Mouse (Mus musculus): ENCODE data around the gene Ttc9b.
"Not testable (repeated sequence)": the region's sequence is repeated elsewhere in the genome, so short reads cannot be mapped to it uniquely, and the experiment has no call there.

Gene Ttc9b

GRCm38 (mm10) chr7:27653681-27654437 is at the start of gene Ttc9b:
Ttc9b (plus strand) TSS chr7:27653915.
- DNase-seq: peak; percentile 4 to 65

DNA sequence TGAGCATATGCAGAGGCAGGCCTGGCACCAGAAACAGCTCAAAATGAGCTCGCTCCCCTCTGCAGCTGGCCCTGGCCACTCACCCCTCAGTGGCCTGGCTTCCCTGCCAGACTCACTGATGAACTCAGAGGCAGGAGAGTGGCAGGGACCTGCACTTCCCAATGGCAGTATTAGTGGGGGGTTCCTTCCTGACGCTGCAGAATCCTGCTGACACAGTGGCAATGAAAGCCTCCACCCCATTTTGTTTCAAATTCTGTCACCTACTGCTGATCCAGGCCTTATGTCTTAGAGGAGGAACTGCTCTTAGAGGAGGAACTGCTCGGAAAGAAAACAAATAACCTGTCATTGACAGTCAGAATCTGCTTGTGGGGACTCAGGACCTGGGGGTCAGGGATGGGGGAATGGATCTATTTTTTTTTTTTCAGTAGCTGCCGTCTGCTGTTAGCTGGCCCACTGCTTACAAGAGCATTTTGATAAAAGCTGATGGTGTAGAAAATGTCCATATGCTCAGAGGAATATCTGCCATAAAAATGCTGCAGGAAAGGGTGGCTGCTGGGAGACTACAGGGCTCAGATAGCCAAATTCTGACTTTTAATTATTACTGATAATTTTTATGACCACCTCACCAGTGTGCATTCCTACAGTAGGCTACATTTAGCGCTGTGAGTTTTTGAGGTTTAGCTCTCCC is 48.9 kb upstream of the Ttc9b start:
- no peak for DNase-seq

GRCm38 (mm10) chr7:27605499-27606285 is 48.0 kb upstream of the Ttc9b start:
- DNase-seq: peak in 1 of 2 experiments; percentile 39

DNA sequence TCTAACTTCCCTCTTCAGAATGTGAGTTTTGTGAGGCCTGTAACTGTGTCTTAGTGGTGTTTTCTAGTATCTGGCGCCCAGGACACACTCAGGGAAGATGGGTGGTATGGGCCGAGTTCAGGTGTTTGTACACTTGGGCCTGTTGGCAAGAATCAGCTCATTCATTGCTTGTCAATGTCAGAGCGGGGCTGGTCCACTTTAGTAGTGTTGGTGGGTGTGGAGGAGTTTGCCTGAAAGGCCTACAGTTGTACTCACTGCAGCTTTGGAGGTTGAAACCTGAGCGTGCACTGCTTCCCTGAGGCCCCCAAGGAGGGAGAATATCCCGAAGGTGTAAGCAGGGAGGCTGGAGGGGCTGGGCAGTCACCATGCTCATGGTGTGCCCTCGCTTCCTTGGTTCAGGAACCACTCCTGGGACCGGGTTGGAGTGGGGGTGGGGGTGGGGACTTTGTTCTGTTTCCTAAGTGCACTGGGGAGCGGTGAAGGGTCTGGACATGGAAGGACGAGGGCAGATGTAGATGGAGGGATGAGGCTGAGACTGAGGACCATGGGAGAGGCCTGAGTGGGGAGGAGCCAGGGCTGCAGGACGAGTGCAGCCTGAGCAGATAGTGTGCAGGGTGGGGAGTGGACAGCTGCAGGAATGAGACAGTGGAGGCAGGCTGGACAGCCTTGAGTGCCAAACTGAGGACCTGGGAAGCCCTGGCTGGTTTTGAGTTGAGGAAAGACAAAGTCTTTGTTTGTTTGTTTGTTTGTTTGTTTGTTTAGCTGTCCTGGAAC is 47.0 kb upstream of the Ttc9b start:
- DNase-seq: no peak

GRCm38 (mm10) chr7:27607580-27607979 is 46.1 kb upstream of the Ttc9b start:
- peak; percentile 84 to 89 for DNase-seq

- no peak for DNase-seq
Measured at GRCm38 (mm10) chr7:27608130-27608529, 45.6 kb upstream of the Ttc9b start.

DNA sequence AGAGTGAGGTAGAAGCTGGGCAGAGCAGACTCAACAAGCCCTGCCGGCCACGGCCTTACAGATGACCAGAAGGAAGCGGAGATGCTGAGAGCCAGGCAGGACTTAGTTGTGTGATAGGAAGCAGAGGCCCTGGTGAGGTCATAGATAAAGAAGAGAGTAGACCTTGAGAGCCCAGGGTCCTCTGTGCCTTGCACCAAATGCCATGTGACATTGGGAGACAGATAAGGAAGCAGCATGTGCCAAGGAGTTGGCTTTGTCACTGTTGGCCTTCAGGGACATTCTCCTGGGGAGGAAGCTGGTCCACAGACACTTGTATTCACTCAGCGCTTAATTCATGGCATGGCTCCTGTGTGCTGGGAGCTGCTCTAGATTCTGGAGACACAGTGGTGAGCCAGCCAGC is 44.4 kb upstream of the Ttc9b start:
- DNase-seq: no peak

DNA sequence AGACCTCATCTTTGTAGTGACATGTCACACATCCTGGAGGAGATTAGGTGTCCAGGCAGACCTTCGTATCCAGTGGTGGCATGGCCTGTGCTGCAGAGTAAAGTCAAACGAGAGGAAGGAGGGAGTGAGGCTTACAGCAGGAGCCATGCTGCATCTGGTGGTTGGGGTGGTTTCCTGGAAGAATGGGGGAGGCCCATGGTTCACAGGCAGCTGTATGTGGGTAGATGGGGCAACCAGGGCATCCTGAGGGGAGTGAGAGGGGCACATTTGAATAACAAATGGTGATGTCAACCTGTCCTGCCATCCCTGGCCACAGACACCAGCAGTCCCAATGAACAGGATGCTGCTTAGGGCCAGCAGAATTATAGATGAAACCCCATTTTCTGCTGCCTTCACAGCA is 44.0 kb upstream of the Ttc9b start:
- DNase-seq: no peak

GRCm38 (mm10) chr7:27610370-27610769 is 43.3 kb upstream of the Ttc9b start:
- no peak for DNase-seq

GRCm38 (mm10) chr7:27610871-27611270 is 42.8 kb upstream of the Ttc9b start:
- DNase-seq: no peak

DNA sequence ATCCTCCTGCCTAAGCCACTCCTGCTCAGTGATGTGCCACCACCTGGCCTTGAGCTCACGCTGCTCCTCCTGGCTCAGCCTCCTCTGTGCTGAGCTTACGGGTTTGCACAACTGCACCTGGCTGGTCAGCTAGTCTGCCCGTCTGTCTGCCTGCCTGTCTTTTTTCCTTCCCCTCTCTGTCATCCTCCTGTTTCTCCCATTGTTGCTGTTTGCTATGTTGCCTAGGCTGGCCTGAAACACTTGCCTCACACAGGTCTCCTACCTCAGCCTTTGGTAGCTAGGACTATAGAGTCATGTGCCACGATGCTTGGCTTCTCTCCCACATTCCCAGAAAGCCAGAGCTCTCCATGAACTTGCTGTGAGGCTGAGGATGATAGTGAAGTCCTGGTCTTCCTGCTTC is 40.8 kb upstream of the Ttc9b start:
- DNase-seq: no peak

- DNase-seq: no peak
Measured at GRCm38 (mm10) chr7:27613751-27614499, 39.8 kb upstream of the Ttc9b start.

- no peak for DNase-seq
Measured at GRCm38 (mm10) chr7:27621028-27621427, 32.7 kb upstream of the Ttc9b start.

DNA sequence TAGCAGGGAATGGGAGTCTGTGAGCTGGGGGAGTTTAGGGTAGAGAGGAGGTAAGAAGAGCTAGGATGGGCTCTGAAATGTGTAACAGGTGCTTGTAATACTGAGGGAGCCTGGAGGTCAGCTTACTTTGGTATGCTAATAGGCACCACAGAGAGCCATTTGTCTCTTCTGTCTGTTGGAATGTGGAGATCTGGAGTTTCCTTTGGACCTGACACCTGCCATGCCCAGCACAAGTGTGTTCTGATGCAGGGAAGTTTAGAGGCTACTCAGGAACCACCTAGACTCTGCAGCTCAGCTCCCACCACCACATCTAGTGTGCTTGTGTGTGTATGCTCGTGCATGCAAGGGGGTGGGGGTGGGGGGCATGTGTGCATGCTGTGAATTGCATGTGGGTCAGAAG is 31.5 kb upstream of the Ttc9b start:
- no peak for DNase-seq

DNA sequence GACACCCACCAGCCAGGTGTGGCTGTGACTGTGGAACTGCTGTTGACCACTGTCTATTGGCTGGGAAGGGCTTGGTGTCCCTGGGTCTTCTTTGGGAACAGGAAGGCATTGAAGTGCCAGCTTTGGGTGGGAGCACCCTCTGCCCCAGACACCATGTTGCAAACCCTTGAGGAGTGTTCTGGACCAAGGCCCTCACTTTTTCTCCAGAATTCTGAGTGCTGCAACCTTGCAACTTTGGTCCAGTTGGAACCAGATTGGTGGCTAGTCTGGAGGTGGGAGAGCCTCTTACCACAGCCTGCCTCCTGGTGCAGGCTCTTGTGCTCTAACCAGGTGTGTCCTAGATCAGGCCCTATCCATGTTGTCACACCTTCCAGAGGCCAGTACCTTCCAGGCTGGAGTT is 28.7 kb upstream of the Ttc9b start:
- DNase-seq: no peak

DNA sequence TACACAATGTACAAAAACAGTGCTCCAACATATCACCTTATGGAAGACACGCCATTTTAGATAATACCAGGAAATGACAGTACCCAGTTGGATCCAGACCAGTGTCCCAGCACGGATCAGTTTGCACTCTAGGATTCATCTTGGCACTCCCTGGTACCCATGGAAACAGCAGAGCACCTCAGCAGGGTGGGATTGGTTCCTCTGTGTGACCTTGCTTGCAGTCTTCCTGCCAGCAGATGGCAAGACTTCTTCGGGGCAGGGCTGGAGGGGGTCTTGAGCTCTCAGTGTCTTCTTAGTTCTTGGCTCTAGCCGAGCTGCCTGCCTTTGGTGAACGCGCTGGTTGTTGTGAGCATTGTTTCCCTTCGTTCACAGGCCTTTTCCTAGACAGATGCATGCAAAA is 26.0 kb upstream of the Ttc9b start:
- DNase-seq: no peak

DNA sequence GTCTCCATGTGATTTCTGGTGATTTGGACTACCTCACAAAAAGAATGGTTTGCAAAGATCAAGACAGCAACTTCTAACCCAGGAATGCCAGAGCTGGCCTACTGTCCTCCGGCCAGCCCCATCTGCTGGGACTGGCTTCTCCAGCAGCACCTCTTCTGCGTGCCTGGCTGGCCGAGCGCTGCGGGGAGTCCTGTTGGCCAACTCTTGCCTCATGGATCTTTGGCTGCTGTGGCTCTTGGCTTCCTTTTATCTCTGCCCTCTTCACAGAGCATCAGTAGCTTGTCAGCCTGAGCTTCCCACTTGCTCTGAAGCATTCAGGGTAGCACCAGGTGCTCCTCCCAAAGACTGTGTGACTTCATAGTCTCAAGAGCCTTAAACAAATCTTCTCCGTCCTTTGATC is 25.5 kb upstream of the Ttc9b start:
- DNase-seq: no peak

DNA sequence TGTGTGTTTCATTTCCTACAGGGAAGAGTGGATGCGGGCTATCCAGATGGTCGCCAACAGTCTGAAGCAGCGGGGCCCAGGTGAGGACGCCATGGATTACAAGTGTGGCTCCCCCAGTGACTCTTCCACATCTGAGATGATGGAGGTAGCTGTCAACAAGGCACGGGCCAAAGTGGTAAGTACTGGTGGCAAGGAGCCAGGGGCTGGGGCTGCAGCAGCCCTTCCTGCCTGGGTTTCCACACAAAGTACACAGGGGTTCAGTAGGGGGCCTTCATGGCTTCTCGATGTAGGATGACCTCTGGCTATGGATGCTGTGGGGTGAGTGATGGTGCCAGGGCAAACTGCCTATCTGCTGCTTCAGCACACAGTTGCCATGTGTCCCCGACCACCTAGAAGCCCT is 24.9 kb upstream of the Ttc9b start:
- not testable (repeated sequence) for DNase-seq

DNA sequence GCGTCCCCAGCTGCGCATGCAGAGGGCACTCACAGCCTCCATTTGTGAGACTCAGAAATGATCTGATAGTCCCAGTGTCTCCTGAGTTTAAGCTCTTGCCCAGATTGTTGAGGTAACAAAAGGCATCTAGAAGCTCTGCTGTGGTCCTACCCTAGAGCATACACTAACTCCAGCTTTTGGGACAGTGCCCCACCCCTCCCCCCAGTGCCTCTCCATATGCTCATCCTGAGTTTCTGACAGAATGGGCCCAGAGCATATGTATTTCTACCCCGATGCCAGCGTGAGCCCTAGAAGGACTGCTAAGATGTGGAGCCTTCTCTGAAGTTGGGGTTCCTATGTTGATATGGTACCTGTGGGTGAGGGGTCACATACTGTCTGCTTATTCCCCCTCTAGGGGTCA is 22.3 kb upstream of the Ttc9b start:
- no peak for DNase-seq

DNA sequence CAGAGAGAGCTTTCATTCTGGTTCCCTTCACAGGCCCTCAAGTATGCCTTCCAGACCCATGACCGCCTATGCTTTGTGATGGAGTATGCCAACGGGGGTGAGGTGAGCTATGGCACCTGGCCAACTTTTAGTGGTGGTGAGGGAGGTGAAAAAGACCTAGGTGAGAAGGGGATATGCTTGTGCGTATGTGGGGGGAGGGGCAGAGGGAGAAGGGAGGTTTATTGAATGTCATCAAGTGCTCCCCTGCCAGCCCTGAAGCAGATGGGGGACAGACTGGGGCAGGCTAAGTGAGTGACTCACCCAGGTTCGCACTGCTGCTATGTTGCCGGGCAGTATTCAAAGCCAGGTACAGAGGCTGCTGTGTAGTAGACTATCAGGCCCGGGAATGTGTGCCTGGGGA is 20.5 kb upstream of the Ttc9b start:
- DNase-seq: no peak

DNA sequence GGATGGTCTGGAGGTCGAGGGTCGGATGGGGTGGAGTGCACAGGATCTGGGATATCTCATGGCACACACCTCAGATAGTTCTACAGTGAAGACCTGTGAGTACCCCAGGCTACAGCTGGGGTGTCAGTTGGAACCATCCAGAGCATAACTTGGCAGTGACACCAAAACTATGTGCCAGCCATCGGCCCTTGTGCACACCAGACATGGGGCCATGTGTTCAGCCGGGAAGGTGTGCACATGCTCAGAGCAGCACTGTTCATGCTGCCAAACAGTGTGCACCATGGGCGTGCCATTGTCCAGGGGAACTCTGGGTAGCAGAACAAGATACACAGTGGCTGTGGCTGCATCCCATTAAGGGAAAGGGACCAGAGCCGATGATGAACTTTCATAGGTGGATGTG is 19.0 kb upstream of the Ttc9b start:
- DNase-seq: no peak

DNA sequence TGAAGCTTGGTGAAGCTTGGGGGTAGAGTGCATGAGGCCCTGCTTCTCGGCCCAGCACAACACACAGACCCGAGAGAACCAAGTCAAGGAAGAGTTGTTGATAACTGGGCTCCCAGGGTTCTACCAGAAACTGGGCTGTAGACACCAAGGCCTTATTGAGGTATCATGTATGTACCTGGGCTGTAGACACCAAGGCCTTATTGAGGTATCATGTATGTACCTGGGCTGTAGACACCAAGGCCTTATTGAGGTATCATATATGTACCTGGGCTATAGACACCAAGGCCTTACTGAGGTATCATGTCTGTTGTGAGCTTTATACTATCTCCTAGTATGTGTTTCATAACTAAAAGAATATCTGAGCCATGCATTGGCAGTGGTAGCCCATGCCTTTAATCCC is 18.6 kb upstream of the Ttc9b start:
- not testable (repeated sequence) for DNase-seq

Data from kidney, postnatal 36 days (tissue).